ENCODE assay signal across 14 mouse cellular contexts in the genomic region with DNA sequence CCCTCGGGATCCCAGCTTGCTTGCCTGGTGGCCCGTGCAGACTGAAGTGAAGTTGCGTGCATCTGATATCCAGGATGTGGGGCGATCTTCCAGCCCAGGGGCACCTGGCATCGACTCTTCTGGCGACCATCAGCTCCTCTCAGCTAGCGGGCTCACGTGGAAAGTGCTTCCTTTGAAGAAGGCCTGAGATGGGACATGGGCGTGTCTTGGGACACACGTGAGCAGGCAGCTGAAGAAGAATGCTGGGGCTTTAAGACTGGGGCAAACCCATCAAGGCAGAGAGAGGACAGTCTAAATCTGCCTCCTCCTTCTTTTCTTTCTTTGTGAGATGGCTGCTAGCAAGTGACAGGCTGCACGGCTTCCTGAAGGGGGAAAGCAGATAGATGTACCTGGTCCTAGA.
A peak's percentile ranks its signal among the peaks of the same experiment; 100 is the strongest.
DNase-seq lines count a peak whose midpoint lies in the region; ATAC-seq and TF ChIP-seq lines count a peak whose summit lies in the region.
"Had no signal": no experiment of that assay in that cellular context is flagged by ENCODE, and none has a peak within 500 bp of the region (broad histone marks: within the 10 kb centered on the region; RNA-seq: fewer than 3 reads in every experiment).

No protein-coding gene starts in this region.

- DNase-seq in kidney, postnatal 14 days = no peak
- DNase-seq in thymus, postnatal 4 days = peak; percentile 24
- no peak for DNase-seq in thymus, postnatal 25 days
- peak; percentile 3 for DNase-seq in embryonic facial prominence, embryonic 14.5 days (ENCODE audit: low spot score)
- DNase-seq in yolk sac, embryonic 10.5 days (ENCODE audit: low spot score) = no peak
- no peak for DNase-seq in spleen, adult 12 weeks (ENCODE audit: low spot score)
- DNase-seq: cerebellum, adult 11 months; gastrocnemius, postnatal 14 days; right cerebral cortex, postnatal 25 days had no signal

- TF ChIP-seq CTCF in intestine, postnatal 0 days (IDR thresholded peaks at IDR 0.05; ENCODE audit: low read depth) = no peak

- peaks cover 27% of the 10 kb centered on the region for H3K36me3 ChIP-seq in kidney, embryonic 15.5 days
- H3K36me3 ChIP-seq in embryonic facial prominence, embryonic 14.5 days (ENCODE audit: control insufficient read depth, insufficient read depth, low read length) = peaks cover 25% of the 10 kb centered on the region
- 0 out of 2 replicates have a peak, but pooled peaks cover 5% of the 10 kb centered on the region for H3K36me3 ChIP-seq in intestine, postnatal 0 days (ENCODE audit: control insufficient read depth, insufficient read depth)
- H3K36me3 ChIP-seq: liver, embryonic 15.5 days had no signal

- no peak for ATAC-seq in kidney, embryonic 15.5 days (replicated peaks; ENCODE audit: low FRiP score)
- no peak; the same call in 1 of the 2 replicates for ATAC-seq in embryonic facial prominence, embryonic 14.5 days (ENCODE audit: low read depth)
- no peak for ATAC-seq in intestine, postnatal 0 days
- ATAC-seq: midbrain, embryonic 16.5 days had no signal

- H3K27me3 ChIP-seq in kidney, embryonic 15.5 days = no peaks in the 10 kb centered on the region
- H3K27me3 ChIP-seq in embryonic facial prominence, embryonic 14.5 days (replicated peaks; ENCODE audit: control insufficient read depth, insufficient read depth, low read length) = no peaks in the 10 kb centered on the region
- no peaks in the 10 kb centered on the region for H3K27me3 ChIP-seq in intestine, postnatal 0 days (replicated peaks; ENCODE audit: control insufficient read depth, insufficient read depth, low read length)
- H3K27me3 ChIP-seq: limb, embryonic 15.5 days; liver, embryonic 15.5 days had no signal

- no peak overlapping the region for H3K4me3 ChIP-seq in kidney, embryonic 15.5 days (replicated peaks)
- H3K4me3 ChIP-seq in embryonic facial prominence, embryonic 14.5 days (ENCODE audit: low read depth, low read length) = no peak overlapping the region
- no peak overlapping the region for H3K4me3 ChIP-seq in intestine, postnatal 0 days (ENCODE audit: low read depth, low read length)
- H3K4me3 ChIP-seq: limb, embryonic 15.5 days; liver, embryonic 15.5 days had no signal

- H3K9ac ChIP-seq in kidney, embryonic 15.5 days = no peak overlapping the region
- no peak overlapping the region for H3K9ac ChIP-seq in embryonic facial prominence, embryonic 14.5 days (ENCODE audit: low read depth, low read length)
- no peak overlapping the region for H3K9ac ChIP-seq in intestine, postnatal 0 days (ENCODE audit: low read depth, low read length)
- H3K9ac ChIP-seq: limb, embryonic 15.5 days; liver, embryonic 15.5 days had no signal

- 47% methylated on average over 11 of the region's 11 CpGs for WGBS in kidney, embryonic 15.5 days
- 69% methylated on average over 11 of the region's 11 CpGs for WGBS in embryonic facial prominence, embryonic 14.5 days
- 70% methylated on average over 11 of the region's 11 CpGs for WGBS in intestine, postnatal 0 days

- peak overlapping the region; percentile 41 for H3K27ac ChIP-seq in kidney, embryonic 15.5 days
- H3K27ac ChIP-seq in embryonic facial prominence, embryonic 14.5 days (replicated peaks; ENCODE audit: low read depth, low read length) = 0 out of 2 replicates have a peak overlapping the region, but pooled peaks have one; percentile 2
- no peak overlapping the region for H3K27ac ChIP-seq in intestine, postnatal 0 days (ENCODE audit: low read depth, low read length)
- H3K27ac ChIP-seq: liver, embryonic 15.5 days had no signal

- 0 out of 2 replicates have a peak, but pooled peaks cover 6% of the 10 kb centered on the region for H3K9me3 ChIP-seq in kidney, embryonic 15.5 days (replicated peaks)
- peaks cover 14% of the 10 kb centered on the region; the same call in 1 of the 2 replicates for H3K9me3 ChIP-seq in embryonic facial prominence, embryonic 14.5 days (ENCODE audit: control insufficient read depth, low read length)
- no peaks in the 10 kb centered on the region for H3K9me3 ChIP-seq in intestine, postnatal 0 days (ENCODE audit: control insufficient read depth)
- H3K9me3 ChIP-seq: limb, embryonic 15.5 days; liver, embryonic 15.5 days had no signal

- H3K4me2 ChIP-seq in kidney, embryonic 15.5 days = no peak overlapping the region
- no peak overlapping the region for H3K4me2 ChIP-seq in embryonic facial prominence, embryonic 14.5 days (ENCODE audit: low read depth, low read length)
- no peak overlapping the region for H3K4me2 ChIP-seq in intestine, postnatal 0 days (replicated peaks; ENCODE audit: low read depth)
- H3K4me2 ChIP-seq: limb, embryonic 15.5 days had no signal

- H3K4me1 ChIP-seq in kidney, embryonic 15.5 days = peaks cover 23% of the 10 kb centered on the region
- no peaks in the 10 kb centered on the region for H3K4me1 ChIP-seq in embryonic facial prominence, embryonic 14.5 days (ENCODE audit: control insufficient read depth, insufficient read depth, low read length)
- no peaks in the 10 kb centered on the region for H3K4me1 ChIP-seq in intestine, postnatal 0 days (replicated peaks; ENCODE audit: control insufficient read depth, insufficient read depth, low read length)

Comparison
In these comparisons a context has a peak if more than half of its experiments do, and no peak if none do; other contexts are left out.
1. DNase-seq: peak in thymus, postnatal 4 days (single experiment) and embryonic facial prominence, embryonic 14.5 days (single experiment); none in kidney, postnatal 14 days (single experiment), thymus, postnatal 25 days (single experiment), yolk sac, embryonic 10.5 days (single experiment) and spleen, adult 12 weeks (single experiment).